Mouse (Mus musculus) lung, embryonic 14.5 days (tissue): Measurements from ENCODE around the gene Eya4. TPM values are rescaled to one million over a fixed set of nuclear protein-coding genes. Genes with fewer than 3 reads are reported as not detected.
A peak's percentile ranks its signal among the peaks of the same experiment; 100 is the strongest.

Source experiments
- ATAC-seq: fragments of 200-750 bp; cut with Nextera tagmentation; 2 replicates; pipeline ENCODE4 v1.8.0; 2017; ENCODE audit warnings: mild to moderate bottlenecking, moderate TSS enrichment, moderate library complexity; ENCODE audit not compliant: insufficient read depth
- DNase-seq: peaks from one replicate; pipeline ENCODE4 v3.0.0-alpha.2; 2015
- H3K27ac ChIP-seq: fragments of 300-500 bp; sonication (generic); 2 replicates; pipeline ENCODE4 v1.5.1; 2014; ENCODE audit warnings: low read depth, mild to moderate bottlenecking, moderate library complexity
- H3K27me3 ChIP-seq: fragments of 300-500 bp; sonication (generic); 2 replicates; pipeline ENCODE4 v1.6.1; 2014; ENCODE audit warnings: low read length, control low read depth; ENCODE audit not compliant: insufficient read depth
- H3K36me3 ChIP-seq: fragments of 300-500 bp; sonication (generic); 2 replicates; pipeline ENCODE4 v1.6.1; 2014; ENCODE audit warnings: control low read depth; ENCODE audit not compliant: insufficient read depth
- H3K4me1 ChIP-seq: fragments of 300-500 bp; sonication (generic); 2 replicates; pipeline ENCODE4 v1.6.1; 2014; ENCODE audit warnings: antibody characterized with exemption, control low read depth; ENCODE audit not compliant: insufficient read depth
- H3K4me2 ChIP-seq: fragments of 300-500 bp; sonication (generic); 2 replicates; pipeline ENCODE4 v1.6.1; 2014; ENCODE audit warnings: mild to moderate bottlenecking
- H3K4me3 ChIP-seq: fragments of 300-500 bp; sonication (generic); 2 replicates; pipeline ENCODE4 v1.5.1; 2014; ENCODE audit warnings: low read depth, low read length
- H3K9ac ChIP-seq: fragments of 300-500 bp; sonication (generic); 2 replicates; pipeline ENCODE4 v1.6.1; 2014
- H3K9me3 ChIP-seq: fragments of 300-500 bp; sonication (generic); 2 replicates; pipeline ENCODE4 v1.6.1; 2016; ENCODE audit warnings: low read depth, low read length, control low read depth
- CTCF ChIP-seq: IDR thresholded peaks from 2 replicates; pipeline ENCODE4 v1.5.1; 2016; ENCODE audit warnings: antibody characterized with exemption, low read depth
- WGBS: fragments of 180-500 bp; shearing (Covaris S2); extraction: QIAGEN DNeasy Blood & Tissue Kit; methylation state at CpG from one replicate; pipeline ENCODE4 v1.1.7; 2014; 5-methylcytosine and 5-hydroxymethylcytosine counted together
- polyA plus RNA-seq: library from polyadenylated mRNA; unstranded; fragments of >200 nt; fragmentation: Nextera tagmentation; extraction: Ambion mirVana; gene quantifications from 2 replicates; pipeline ENCODE4 v1.2.1, GENCODE M21; 2014

The Eya4 gene
- polyA plus RNA-seq, 1 experiment from 2014 or later: 1.0 TPM

- H3K36me3 ChIP-seq: no peaks in the 10 kb centered on the region
- no peak overlapping the region for H3K9ac ChIP-seq
- H3K27ac ChIP-seq: no peak overlapping the region
- no peak for DNase-seq
- 38% methylated on average over 6 of the region's 6 CpGs for WGBS
- no peak for ATAC-seq
- H3K4me2 ChIP-seq: no peak overlapping the region
- no peaks in the 10 kb centered on the region for H3K27me3 ChIP-seq
- TF ChIP-seq CTCF: no peak
- H3K4me1 ChIP-seq: no peaks in the 10 kb centered on the region
- no peaks in the 10 kb centered on the region for H3K9me3 ChIP-seq
- H3K4me3 ChIP-seq: no peak overlapping the region
Measured at GRCm38 (mm10) chr10:23233425-23233824, 117.2 kb downstream of the Eya4 start.

- Histone ChIP-seq H3K27me3 (no peaks in the 10 kb centered on the region), H3K9ac (no peak overlapping the region), H3K4me1 (no peaks in the 10 kb centered on the region), H3K27ac (no peak overlapping the region), H3K36me3 (no peaks in the 10 kb centered on the region), H3K9me3 (no peaks in the 10 kb centered on the region), H3K4me2 (no peak overlapping the region), H3K4me3 (no peak overlapping the region)
- TF ChIP-seq CTCF: no peak
- WGBS: 67% methylated on average over 5 of the region's 5 CpGs
- no peak for DNase-seq
- ATAC-seq: no peak
Measured at GRCm38 (mm10) chr10:23230863-23231262, 119.7 kb downstream of the Eya4 start.

- TF ChIP-seq CTCF: no peak
- Histone ChIP-seq H3K9me3 (no peaks in the 10 kb centered on the region), H3K9ac (no peak overlapping the region), H3K36me3 (no peaks in the 10 kb centered on the region), H3K27me3 (no peaks in the 10 kb centered on the region), H3K4me1 (no peaks in the 10 kb centered on the region), H3K4me2 (no peak overlapping the region), H3K4me3 (no peak overlapping the region), H3K27ac (no peak overlapping the region)
- 76% methylated on average over 5 of the region's 5 CpGs for WGBS
- ATAC-seq (no peak), DNase-seq (no peak)
Measured at GRCm38 (mm10) chr10:23223336-23223735, 127.2 kb downstream of the Eya4 start.

GRCm38 (mm10) chr10:23220432-23220831, 130.2 kb downstream of the Eya4 start:
- Histone ChIP-seq H3K4me3 (no peak overlapping the region), H3K36me3 (no peaks in the 10 kb centered on the region), H3K27ac (no peak overlapping the region), H3K9me3 (no peaks in the 10 kb centered on the region), H3K27me3 (no peaks in the 10 kb centered on the region), H3K4me1 (no peaks in the 10 kb centered on the region), H3K4me2 (no peak overlapping the region), H3K9ac (no peak overlapping the region)
- no peak for DNase-seq
- ATAC-seq: no peak
- 61% methylated on average over 3 of the region's 3 CpGs for WGBS
- no peak for TF ChIP-seq CTCF

- no peak overlapping the region for H3K4me3 ChIP-seq
- no peaks in the 10 kb centered on the region for H3K4me1 ChIP-seq
- TF ChIP-seq CTCF: no peak
- no peaks in the 10 kb centered on the region for H3K9me3 ChIP-seq
- H3K4me2 ChIP-seq: no peak overlapping the region
- H3K9ac ChIP-seq: no peak overlapping the region
- no peak overlapping the region for H3K27ac ChIP-seq
- no peaks in the 10 kb centered on the region for H3K27me3 ChIP-seq
- no peaks in the 10 kb centered on the region for H3K36me3 ChIP-seq
- WGBS: 22% methylated on average over 4 of the region's 4 CpGs
- DNase-seq: peak; percentile 55
- peak; percentile 69; the same call in 1 of the 2 replicates for ATAC-seq
Measured at GRCm38 (mm10) chr10:23216815-23217214, 133.8 kb downstream of the Eya4 start.

- WGBS: 81% methylated on average over 2 of the region's 2 CpGs
- no peak overlapping the region for H3K4me3 ChIP-seq
- no peaks in the 10 kb centered on the region for H3K9me3 ChIP-seq
- no peak overlapping the region for H3K9ac ChIP-seq
- TF ChIP-seq CTCF: no peak
- H3K27ac ChIP-seq: no peak overlapping the region
- H3K4me2 ChIP-seq: no peak overlapping the region
- no peaks in the 10 kb centered on the region for H3K36me3 ChIP-seq
- DNase-seq: no peak
- H3K27me3 ChIP-seq: no peaks in the 10 kb centered on the region
- ATAC-seq: no peak
- H3K4me1 ChIP-seq: no peaks in the 10 kb centered on the region
Measured at GRCm38 (mm10) chr10:23211381-23211780, 139.2 kb downstream of the Eya4 start.

- Histone ChIP-seq H3K9me3 (no peaks in the 10 kb centered on the region), H3K27me3 (no peaks in the 10 kb centered on the region), H3K27ac (no peak overlapping the region), H3K4me2 (no peak overlapping the region), H3K4me3 (no peak overlapping the region), H3K9ac (no peak overlapping the region), H3K4me1 (no peaks in the 10 kb centered on the region), H3K36me3 (no peaks in the 10 kb centered on the region)
- TF ChIP-seq CTCF: no peak
- WGBS: 52% methylated on average over 4 of the region's 4 CpGs
- DNase-seq (peak; percentile 11), ATAC-seq (no peak)
Measured at GRCm38 (mm10) chr10:23203885-23204284, 146.7 kb downstream of the Eya4 start.
